Mouse (Mus musculus): ENCODE results near the gene Hist1h2bq.
"Not testable (repeated sequence)": the region's sequence is repeated elsewhere in the genome, so short reads cannot be mapped to it uniquely, and the experiment has no call there.

The Hist1h2bq gene

DNA sequence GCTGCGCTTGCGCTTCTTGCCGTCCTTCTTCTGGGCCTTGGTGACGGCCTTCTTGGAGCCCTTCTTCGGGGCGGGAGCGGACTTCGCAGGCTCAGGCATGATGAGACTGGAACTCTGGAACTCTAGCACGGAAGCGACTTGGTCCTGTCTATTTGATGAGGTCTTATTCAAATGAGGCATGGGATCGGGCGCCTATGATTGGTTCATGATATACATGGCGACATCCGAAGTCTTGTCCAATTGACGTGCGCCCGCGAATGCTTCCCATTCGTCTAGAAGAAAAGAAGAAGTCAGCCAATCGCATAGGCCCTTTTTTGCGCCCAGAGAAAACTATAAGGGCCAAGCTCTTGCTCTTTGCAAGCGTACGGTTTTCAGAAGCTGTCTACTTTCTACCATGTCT, at the start of gene Hist1h2bq, which contains the start of gene Hist1h2ao:
Hist1h2bq (minus strand) TSS at position 125 of the 400 bp plus-strand sequence.
Hist1h2ao (plus strand) TSS at position 393 of the 400 bp plus-strand sequence.
- peak; percentile 99 for ATAC-seq (ENCODE audit: low TSS enrichment)

DNA sequence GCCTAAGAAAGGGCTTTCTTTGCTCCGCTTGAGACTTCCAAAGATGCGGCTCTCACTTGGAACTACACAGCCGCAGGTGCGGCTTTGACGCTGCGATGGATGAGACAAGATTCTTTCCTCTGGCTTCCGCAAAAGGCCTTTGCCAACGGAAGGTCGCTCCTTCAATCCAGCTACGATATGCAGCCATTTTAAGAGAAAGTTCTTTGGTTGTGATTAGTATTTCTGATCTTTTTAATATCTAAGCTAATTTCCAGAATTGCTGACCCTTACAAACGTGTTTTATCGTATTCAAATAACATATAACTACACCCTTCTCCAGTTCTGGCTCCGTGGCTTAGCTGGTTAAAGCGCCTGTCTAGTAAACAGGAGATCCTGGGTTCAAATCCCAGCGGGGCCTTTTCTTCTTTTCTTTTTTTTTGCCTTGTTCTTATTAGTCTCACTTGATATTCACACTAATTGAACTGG, 45.7 kb upstream of the Hist1h2bq start:
- ATAC-seq (ENCODE audit: low TSS enrichment) = peak; percentile 88

DNA sequence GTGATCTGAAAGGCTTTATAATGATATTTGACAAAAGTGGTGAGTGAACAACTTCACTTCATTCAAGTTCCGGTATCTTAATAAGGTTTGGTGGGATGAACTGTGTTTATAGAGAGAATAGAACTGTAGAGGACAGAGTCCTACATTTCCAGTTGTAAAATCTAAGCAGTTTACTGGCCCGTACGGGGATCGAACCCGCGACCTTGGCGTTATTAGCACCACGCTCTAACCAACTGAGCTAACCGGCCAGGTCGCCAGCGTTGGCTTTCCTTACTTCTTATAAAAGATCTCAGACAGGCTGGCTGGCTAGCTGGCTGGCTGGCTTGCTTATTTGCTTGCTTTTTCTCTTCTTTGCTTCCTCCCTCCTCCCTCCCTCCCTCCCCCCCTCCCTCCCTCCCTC, 45.1 kb upstream of the Hist1h2bq start:
- ATAC-seq (ENCODE audit: low TSS enrichment) = peak; percentile 74; the same call in 1 of the 2 replicates

DNA sequence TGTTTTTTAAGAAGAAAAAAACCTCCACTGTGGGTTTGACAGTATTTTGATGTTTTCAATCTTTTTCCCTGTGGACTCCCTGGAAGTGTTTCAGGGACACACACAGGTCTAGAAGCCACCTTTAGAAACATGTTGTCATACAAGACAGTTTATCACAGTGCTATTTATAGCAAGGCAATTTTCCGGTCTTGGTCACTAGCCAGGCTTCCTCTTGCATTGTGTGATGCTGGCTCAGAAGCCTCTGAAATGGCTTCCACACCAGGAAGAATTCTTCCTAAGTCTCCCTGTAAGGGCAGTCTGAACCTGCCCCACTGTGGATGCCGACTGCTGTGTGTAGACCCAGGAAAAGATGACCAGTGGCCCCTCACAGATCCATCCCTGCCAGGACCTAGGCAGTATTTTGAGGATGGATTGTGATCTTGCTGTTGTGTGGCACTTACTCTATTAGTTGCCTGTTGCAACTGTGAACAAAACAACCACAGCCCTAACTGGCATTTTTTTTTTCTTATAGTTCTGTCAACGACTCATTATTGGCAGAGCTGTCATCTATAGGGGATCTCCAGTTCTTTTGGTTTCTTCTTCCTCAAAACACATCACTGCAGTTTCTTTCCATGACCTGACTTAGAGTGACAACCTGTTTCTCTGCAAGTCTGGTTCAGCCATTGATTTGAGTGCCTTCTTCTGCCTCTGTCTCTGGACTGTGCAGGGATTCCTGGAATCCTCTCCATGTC, 42.4 kb upstream of the Hist1h2bq start:
- ATAC-seq (ENCODE audit: low TSS enrichment) = no peak

DNA sequence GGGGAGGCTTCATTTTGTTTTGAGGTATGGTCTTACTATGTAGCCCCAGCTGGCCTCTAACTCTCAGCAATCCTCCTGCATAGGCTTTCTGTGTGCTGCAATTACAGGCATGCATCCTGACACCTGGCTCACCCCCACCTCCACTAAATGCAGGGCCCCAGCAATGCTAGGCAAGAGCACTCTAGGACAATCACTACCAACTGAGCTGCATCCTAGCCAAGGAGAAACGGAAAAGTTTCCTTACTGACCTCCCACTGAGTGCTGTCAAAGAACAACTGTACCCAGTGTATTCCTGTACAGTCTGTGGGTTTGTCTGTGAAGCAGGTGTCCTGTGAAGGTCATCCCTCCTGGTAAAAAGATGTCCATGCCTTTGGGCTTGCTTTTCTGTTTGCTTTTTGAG, 40.7 kb upstream of the Hist1h2bq start:
- not testable (repeated sequence) for ATAC-seq (ENCODE audit: low TSS enrichment)

DNA sequence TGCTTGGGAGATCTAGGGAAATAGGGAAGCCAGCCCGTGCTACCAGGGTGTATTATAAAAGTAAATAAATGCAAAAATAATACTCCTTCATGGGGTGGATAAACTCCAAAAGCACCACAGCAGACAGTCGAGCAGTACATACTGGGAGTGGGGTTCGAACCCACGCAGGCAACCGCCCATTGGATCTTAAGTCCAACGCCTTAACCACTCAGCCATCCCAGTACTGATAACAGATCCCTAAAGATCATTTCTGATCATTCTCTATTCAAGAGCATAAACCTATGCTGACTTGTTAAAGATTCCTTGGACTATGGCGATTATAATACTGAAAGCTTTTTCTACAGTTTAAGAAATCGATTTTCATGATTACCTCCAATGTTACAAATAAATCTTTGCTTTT, 37.9 kb upstream of the Hist1h2bq start:
- ATAC-seq (ENCODE audit: low TSS enrichment) = no peak

DNA sequence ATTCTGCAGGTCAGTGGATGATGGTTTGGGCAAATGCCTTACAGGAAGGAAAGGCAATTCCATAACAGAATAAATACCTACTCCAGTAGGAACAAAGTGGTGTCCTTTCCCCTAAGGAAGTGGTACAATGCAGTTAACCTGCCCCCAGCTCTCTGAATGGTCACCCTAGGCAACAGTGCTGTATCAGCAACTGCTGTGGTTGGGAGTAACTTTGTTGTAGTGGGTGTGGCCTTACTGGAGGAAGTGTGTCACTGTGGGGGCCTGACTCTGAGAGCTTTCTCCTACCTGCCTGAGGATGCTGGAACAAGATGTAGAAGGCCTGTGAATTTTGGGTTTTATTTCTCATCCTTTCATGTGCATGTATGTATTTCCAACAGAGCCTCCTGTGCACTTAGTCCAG, 36.4 kb upstream of the Hist1h2bq start:
- ATAC-seq (ENCODE audit: low TSS enrichment) = not testable (repeated sequence)

DNA sequence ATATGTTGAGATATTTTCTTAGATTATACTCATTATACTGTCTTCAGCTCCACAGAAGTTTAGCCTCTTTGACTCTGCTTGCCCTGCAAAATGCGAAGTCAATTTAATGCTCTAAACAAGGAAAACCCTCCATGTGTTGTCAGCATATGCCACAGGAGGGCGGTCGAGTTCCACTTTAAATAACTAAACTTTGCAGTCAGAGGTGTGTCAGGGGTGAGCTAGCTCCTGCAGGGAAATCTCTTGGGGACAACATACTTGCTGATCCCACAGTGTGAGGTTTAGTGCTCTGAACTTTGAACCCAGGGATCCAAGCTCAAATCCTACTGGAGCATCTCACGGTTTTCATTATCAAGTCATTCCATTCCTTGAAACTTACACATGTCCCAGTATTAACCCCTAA, 30.5 kb upstream of the Hist1h2bq start:
- ATAC-seq (ENCODE audit: low TSS enrichment) = peak; percentile 85

DNA sequence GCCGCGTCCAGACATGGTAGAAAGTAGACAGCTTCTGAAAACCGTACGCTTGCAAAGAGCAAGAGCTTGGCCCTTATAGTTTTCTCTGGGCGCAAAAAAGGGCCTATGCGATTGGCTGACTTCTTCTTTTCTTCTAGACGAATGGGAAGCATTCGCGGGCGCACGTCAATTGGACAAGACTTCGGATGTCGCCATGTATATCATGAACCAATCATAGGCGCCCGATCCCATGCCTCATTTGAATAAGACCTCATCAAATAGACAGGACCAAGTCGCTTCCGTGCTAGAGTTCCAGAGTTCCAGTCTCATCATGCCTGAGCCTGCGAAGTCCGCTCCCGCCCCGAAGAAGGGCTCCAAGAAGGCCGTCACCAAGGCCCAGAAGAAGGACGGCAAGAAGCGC, 23.5 kb upstream of the Hist1h2bq start, which contains the start of the genes Hist1h2ap and Hist1h2br:
Hist1h2ap (minus strand) TSS at position 47 of the 400 bp plus-strand sequence.
Hist1h2br (plus strand) TSS at position 283 of the 400 bp plus-strand sequence.
- peak; percentile 99 for ATAC-seq (ENCODE audit: low TSS enrichment)

DNA sequence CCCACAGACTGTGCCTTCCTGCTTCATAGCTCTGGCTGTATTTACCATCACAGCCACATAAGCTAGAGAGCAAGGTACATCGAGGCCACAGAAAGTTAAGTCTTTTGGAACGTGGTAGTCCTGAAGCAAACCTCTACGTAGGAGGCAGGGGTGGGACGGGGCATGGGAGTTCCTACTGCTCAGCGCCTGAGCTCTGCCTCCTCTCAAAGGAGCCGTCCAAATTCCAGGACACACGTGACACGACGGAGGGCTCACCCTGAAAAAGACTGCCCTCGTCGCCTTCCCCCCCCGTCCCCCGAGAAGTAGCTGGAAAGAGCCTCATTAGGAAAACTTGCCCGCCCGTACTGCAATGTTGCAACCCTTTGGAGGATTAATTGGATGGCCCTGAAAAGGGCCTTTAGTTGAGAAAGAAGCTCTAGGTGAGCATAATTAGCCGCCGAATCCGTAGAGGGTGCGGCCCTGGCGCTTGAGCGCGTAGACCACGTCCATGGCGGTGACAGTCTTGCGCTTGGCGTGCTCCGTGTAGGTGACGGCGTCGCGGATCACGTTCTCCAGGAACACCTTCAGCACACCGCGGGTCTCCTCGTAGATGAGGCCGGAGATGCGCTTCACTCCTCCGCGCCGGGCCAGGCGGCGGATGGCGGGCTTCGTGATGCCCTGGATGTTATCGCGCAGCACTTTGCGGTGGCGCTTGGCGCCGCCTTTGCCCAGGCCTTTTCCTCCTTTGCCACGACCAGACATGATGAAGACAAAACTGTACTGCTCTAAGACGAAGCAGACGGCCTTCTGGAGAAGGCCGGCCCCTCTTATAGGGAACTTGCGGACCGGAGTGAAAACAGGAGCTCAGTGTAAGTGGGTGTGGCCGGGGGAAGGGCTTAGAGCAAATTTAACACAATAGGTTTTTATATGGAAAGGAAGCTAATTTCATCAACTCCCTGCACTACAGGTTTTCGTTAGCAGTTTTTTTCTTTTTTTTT, 21.7 kb upstream of the Hist1h2bq start, which contains the start of gene Hist1h4n:
Hist1h4n (minus strand) TSS at position 779 of the 977 bp plus-strand sequence.
- ATAC-seq (ENCODE audit: low TSS enrichment) = peak; percentile 79

DNA sequence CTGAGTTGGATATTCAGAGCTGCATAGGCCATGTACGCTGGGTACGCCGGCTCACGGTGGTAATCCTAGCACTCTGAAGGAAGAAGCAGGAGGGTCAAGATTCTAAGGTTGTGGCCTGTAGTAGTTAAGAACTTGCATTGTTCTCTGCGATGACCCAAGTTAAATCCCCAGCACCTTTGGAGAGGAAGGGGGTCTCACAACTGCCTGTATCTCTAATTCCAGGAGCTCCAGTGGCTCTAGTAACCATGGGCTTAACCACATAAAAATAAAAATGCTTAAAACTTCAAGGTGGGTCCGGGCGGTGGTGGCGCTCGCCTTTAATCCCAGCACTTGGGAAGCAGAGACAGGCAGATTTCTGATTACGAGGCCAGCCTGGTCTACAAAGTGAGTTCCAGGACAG, 20.3 kb upstream of the Hist1h2bq start:
- ATAC-seq (ENCODE audit: low TSS enrichment) = no peak

DNA sequence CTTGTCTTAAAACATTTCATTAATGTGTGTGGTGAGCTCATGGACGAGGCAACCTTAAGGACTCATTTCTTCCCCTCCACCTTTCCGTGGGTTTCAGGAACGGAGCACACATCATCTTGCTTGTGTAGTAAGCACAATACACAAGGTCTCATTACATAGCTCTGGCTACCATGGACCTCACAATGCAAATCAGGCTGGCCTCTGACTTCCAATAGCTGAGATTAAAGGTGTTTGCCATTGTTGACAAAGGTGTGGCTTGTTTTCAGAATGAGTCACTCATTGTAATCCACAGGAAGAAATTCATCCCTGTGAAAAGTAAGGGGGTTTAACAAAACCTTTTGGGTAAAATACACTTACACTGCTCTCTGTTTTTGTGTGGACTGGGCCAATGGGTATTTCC, 18.5 kb upstream of the Hist1h2bq start:
- no peak for ATAC-seq (ENCODE audit: low TSS enrichment)

DNA sequence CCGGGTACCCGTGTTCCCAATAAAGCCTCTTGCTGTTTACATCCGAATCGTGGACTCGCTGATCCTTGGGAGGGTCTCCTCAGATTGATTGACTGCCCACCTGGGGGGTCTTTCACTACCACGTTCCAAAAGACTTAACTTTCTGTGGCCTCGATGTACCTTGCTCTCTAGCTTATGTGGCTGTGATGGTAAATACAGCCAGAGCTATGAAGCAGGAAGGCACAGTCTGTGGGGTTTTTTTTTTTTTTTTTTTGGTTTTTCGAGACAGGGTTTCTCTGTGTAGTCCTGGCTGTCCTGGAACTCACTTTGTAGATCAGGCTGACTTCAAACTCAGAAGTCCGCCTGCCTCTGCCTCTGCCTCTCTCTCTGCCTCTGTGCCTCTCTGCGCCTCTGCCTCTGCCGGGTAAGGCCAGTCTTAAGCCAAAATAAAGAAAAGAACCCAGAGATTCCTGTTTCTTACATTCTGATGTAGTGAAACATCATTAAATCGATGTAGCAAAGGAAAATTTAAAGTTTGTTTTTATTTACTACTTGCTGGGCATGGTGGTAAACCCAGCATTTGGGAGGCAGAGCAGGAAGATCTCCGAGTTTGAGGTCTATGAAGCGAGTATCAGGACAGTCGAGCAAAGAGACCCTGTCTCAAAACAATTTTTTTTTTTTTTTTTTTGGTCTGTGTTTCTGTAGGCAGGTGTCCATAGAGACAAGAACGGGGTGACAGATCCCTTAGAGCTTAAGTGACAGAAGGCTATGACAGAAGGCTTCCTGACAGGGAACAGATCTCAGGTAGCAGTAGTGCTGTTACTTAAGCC, 10.3 kb upstream of the Hist1h2bq start:
- not testable (repeated sequence) for ATAC-seq (ENCODE audit: low TSS enrichment)

DNA sequence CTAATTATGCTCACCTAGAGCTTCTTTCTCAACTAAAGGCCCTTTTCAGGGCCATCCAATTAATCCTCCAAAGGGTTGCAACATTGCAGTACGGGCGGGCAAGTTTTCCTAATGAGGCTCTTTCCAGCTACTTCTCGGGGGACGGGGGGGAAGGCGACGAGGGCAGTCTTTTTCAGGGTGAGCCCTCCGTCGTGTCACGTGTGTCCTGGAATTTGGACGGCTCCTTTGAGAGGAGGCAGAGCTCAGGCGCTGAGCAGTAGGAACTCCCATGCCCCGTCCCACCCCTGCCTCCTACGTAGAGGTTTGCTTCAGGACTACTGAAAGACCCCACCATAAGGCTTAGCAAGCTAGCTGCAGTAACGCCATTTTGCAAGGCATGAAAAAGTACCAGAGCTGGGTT, 2.1 kb upstream of the Hist1h2bq start:
- peak; percentile 47 for ATAC-seq (ENCODE audit: low TSS enrichment)

DNA sequence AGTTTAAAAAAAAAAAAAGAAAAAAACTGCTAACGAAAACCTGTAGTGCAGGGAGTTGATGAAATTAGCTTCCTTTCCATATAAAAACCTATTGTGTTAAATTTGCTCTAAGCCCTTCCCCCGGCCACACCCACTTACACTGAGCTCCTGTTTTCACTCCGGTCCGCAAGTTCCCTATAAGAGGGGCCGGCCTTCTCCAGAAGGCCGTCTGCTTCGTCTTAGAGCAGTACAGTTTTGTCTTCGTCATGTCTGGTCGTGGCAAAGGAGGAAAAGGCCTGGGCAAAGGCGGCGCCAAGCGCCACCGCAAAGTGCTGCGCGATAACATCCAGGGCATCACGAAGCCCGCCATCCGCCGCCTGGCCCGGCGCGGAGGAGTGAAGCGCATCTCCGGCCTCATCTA, 1.5 kb upstream of the Hist1h2bq start, which contains the start of gene Hist1h4m:
Hist1h4m (plus strand) TSS at position 208 of the 400 bp plus-strand sequence.
- ATAC-seq (ENCODE audit: low TSS enrichment) = peak; percentile 71

DNA sequence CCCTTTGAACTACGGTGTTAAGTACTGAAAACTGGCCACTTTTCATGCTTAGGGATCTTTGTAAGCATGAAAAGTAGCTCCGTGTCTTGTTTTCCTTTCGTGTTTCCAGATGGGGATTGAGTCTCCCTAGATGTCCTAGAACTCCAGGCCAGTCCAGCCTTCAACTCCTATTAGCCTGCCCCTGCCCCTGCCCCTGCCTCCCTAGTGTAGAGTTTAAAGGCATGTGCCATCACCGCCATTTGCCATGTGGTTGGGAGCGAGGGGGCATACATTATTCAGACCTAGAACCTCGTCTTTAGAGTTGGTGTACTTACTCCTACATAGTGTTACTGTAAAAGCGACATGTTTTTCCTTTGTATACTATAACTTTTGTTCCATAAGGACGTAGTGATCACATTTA, 1.1 kb upstream of the Hist1h2bq start:
- ATAC-seq (ENCODE audit: low TSS enrichment) = peak; percentile 29

DNA sequence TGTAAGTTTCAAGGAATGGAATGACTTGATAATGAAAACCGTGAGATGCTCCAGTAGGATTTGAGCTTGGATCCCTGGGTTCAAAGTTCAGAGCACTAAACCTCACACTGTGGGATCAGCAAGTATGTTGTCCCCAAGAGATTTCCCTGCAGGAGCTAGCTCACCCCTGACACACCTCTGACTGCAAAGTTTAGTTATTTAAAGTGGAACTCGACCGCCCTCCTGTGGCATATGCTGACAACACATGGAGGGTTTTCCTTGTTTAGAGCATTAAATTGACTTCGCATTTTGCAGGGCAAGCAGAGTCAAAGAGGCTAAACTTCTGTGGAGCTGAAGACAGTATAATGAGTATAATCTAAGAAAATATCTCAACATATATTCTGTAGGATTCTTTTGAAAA, 6.9 kb downstream of the Hist1h2bq start:
- peak; percentile 85 for ATAC-seq (ENCODE audit: low TSS enrichment)

DNA sequence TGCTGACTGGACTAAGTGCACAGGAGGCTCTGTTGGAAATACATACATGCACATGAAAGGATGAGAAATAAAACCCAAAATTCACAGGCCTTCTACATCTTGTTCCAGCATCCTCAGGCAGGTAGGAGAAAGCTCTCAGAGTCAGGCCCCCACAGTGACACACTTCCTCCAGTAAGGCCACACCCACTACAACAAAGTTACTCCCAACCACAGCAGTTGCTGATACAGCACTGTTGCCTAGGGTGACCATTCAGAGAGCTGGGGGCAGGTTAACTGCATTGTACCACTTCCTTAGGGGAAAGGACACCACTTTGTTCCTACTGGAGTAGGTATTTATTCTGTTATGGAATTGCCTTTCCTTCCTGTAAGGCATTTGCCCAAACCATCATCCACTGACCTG, 12.8 kb downstream of the Hist1h2bq start:
- not testable (repeated sequence) for ATAC-seq (ENCODE audit: low TSS enrichment)

DNA sequence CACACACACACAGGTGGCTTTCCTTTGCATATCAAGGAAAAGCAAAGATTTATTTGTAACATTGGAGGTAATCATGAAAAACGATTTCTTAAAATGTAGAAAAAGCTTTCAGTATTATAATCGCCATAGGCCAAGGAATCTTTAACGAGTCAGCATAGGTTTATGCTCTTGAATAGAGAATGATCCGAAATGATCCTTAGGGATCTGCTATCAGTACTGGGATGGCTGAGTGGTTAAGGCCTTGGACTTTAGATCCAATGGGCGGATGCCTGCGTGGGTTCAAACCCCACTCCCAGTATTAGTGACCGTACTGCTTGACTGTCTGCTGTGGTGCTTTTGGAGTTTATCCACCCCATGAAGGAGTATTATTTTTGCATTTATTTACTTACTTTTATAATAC, 14.4 kb downstream of the Hist1h2bq start:
- ATAC-seq (ENCODE audit: low TSS enrichment) = no peak

DNA sequence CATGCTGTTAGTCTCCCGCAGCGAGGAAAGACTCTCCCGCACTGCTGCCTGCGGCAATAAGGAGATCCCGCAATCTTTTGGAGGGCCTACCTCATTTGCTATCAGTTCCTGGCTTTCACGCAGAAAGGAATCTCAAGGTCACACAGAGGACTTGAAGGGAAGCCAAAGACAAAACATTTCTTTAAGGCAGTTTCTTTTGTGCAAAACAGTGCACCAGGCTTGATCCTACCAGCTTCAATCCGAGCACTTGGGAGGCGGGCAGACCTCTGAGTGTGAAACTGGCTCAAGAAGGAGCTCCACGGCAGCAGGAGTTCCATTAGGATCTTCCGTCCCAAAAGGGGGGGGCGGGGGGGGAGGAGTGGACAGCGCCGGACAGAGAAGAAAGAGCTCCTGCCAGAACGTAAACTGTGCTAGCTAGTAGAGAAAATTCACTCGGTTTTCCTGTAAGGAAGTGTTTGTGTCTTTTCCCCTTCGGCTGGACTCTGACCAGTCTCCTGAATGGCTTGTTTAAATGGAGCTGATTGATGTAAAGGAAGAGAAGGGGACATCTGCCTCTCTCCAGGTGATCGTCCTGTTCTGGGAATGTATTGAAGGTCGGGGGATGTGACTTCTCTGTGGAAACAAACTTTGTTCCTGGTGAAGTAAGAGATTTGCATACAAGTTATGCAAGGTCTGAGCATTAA, 19.3 kb downstream of the Hist1h2bq start:
- no peak for ATAC-seq (ENCODE audit: low TSS enrichment)

DNA sequence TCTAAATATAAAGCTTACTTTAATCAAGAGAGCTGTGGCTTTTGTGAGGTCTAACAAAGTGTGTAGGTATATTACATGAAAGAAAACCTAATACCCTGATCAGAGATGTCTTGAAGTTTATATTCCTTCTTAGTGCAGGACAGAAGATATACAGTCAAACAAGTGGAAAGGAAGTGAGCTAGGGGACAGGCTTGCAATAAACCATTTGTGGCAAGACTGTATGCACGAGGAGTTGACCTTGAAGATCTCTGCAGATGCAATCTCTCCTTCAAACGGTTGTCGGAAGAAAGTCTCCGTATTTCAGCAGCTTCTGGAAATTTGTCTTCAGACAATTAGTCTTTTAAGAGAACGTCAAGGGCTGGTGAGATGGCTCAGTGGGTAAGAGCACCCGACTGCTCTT, 20.1 kb downstream of the Hist1h2bq start:
- ATAC-seq (ENCODE audit: low TSS enrichment) = no peak

All from frontal cortex, adult (tissue).